Mouse (Mus musculus) embryonic fibroblast, embryonic 13.5 days (primary cell): ENCODE results near the gene Ptgds.

Experiments used
- CTCF ChIP-seq: IDR thresholded peaks from 2 replicates; pipeline ENCODE4 v1.5.1; 2011; ENCODE audit warnings: mild to moderate bottlenecking, control low read depth, low read length, moderate library complexity, borderline replicate concordance; ENCODE audit not compliant: insufficient read depth
- POLR2A ChIP-seq: IDR thresholded peaks from 2 replicates; pipeline ENCODE4 v1.6.1; 2011; ENCODE audit warnings: low read depth, mild to moderate bottlenecking, control low read depth, low read length, moderate library complexity

- TF ChIP-seq CTCF, result no peak
- TF ChIP-seq POLR2A, result no peak
Observed at GRCm38 (mm10) chr2:25425481-25425880, 44.4 kb downstream of the Ptgds start.
